Mouse (Mus musculus) neural tube, embryonic 14.5 days (tissue): ENCODE results near the gene Mydgf. TPM values are rescaled to one million over a fixed set of nuclear protein-coding genes. Genes with fewer than 3 reads are reported as not detected.

Experiments used
- ATAC-seq: fragments of 200-750 bp; cut with Nextera tagmentation; 2 replicates; pipeline ENCODE4 v1.8.0; 2017; ENCODE audit warnings: low read depth, mild to moderate bottlenecking, moderate TSS enrichment, moderate library complexity
- H3K27ac ChIP-seq: fragments of 300-500 bp; sonication (generic); 2 replicates; pipeline ENCODE4 v1.5.1; 2014; ENCODE audit warnings: low read depth, mild to moderate bottlenecking, control low read depth, low read length, moderate library complexity, mixed read lengths
- H3K27me3 ChIP-seq: fragments of 300-500 bp; sonication (generic); 2 replicates; pipeline ENCODE4 v1.6.1; 2014; ENCODE audit warnings: low read length; ENCODE audit not compliant: control insufficient read depth, insufficient read depth
- H3K36me3 ChIP-seq: fragments of 300-500 bp; sonication (generic); 2 replicates; pipeline ENCODE4 v1.6.1; 2014; ENCODE audit warnings: low read length, mixed read lengths; ENCODE audit not compliant: control insufficient read depth, insufficient read depth
- H3K4me1 ChIP-seq: fragments of 300-500 bp; sonication (generic); 2 replicates; pipeline ENCODE4 v1.6.1; 2014; ENCODE audit warnings: low read length; ENCODE audit not compliant: control insufficient read depth, insufficient read depth
- H3K4me2 ChIP-seq: fragments of 300-500 bp; sonication (generic); 2 replicates; pipeline ENCODE4 v1.6.1; 2014; ENCODE audit warnings: mild to moderate bottlenecking, low read depth, low read length, control low read depth
- H3K4me3 ChIP-seq: fragments of 300-500 bp; sonication (generic); 2 replicates; pipeline ENCODE4 v1.5.1; 2014; ENCODE audit warnings: low read depth, low read length, control low read depth, mixed read lengths
- H3K9ac ChIP-seq: fragments of 300-500 bp; sonication (generic); replicated peaks from 2 replicates; pipeline ENCODE4 v1.6.1; 2014; ENCODE audit warnings: low read depth, mild to moderate bottlenecking, control low read depth, low read length, mixed read lengths
- H3K9me3 ChIP-seq: fragments of 300-500 bp; sonication (generic); 2 replicates; pipeline ENCODE4 v1.6.1; 2016; ENCODE audit warnings: low read length; ENCODE audit not compliant: control insufficient read depth
- WGBS: fragments of 180-500 bp; shearing (Covaris S2); extraction: QIAGEN DNeasy Blood & Tissue Kit; methylation state at CpG from one replicate; pipeline ENCODE4 v1.1.7; 2014; 5-methylcytosine and 5-hydroxymethylcytosine counted together
- polyA plus RNA-seq: library from polyadenylated mRNA; unstranded; fragments of >200 nt; fragmentation: Nextera tagmentation; extraction: Ambion mirVana; gene quantifications from 2 replicates; pipeline ENCODE4 v1.2.1, GENCODE M21; 2014

Gene Mydgf
- polyA plus RNA-seq, 1 experiment from 2014 or later: 68.6 TPM

- Histone ChIP-seq H3K4me2 (no peak overlapping the region), H3K4me3 (no peak overlapping the region), H3K9ac (no peak overlapping the region), H3K27ac (no peak overlapping the region), H3K36me3 (peaks cover 76% of the 10 kb centered on the region), H3K4me1 (no peaks in the 10 kb centered on the region), H3K27me3 (no peaks in the 10 kb centered on the region), H3K9me3 (no peaks in the 10 kb centered on the region)
- ATAC-seq: no peak
- 78% methylated on average over 3 of the region's 3 CpGs for WGBS
Measured at GRCm38 (mm10) chr17:56201642-56202041, 17.9 kb upstream of the Mydgf start.

DNA sequence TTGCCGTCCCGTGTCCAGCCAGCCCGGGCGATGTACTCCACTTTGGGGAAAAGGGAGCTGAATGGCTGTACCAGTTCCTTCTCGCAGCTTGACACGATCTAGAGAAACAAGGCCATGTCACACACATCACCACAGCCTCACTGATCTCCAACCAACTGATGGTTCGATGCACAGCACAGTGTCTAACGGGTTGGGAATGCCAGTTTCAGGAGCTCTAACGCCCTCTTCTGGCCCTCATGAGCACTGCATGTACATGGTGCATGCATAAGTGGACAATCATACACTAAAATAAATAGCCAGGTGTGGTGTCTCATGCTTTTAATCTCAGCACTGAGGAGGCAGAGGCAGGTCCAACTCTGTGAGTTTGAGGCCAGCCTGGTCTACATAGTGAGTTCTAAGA, 16.9 kb upstream of the Mydgf start:
- 87% methylated on average over 9 of the region's 9 CpGs for WGBS

DNA sequence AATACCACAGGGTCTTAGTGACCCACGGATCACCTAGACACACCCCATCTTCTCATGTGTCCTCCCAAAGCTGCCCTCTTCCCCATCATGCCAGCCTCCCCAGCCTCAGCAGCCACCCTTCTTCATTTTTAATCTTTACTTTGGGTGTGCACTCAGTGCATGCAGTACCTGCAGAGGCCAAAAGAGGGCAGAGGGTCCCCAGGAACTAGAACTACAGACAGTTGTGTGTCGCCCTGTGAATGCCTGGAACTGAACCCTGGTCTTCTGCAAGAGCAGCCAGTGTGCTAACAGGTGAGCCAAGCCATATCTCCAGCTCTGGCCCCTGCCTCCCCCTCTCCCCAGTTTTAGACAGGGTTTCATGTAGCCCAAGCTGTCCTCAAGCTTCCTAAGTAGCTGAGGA, 13.1 kb upstream of the Mydgf start:
- 80% methylated on average over 2 of the region's 2 CpGs for WGBS
- peaks cover 55% of the 10 kb centered on the region for H3K36me3 ChIP-seq
- H3K27me3 ChIP-seq: no peaks in the 10 kb centered on the region
- H3K9ac ChIP-seq: no peak overlapping the region
- no peak overlapping the region for H3K4me2 ChIP-seq
- no peaks in the 10 kb centered on the region for H3K9me3 ChIP-seq
- H3K4me3 ChIP-seq: no peak overlapping the region
- ATAC-seq: no peak
- H3K4me1 ChIP-seq: no peaks in the 10 kb centered on the region
- H3K27ac ChIP-seq: no peak overlapping the region

More for the DNA sequence above, 16.9 kb upstream of the Mydgf start:
- no peak overlapping the region for H3K4me3 ChIP-seq
- peaks cover 69% of the 10 kb centered on the region for H3K36me3 ChIP-seq
- no peak for ATAC-seq
- H3K27ac ChIP-seq: no peak overlapping the region
- H3K4me2 ChIP-seq: no peak overlapping the region
- no peaks in the 10 kb centered on the region for H3K4me1 ChIP-seq
- H3K9me3 ChIP-seq: no peaks in the 10 kb centered on the region
- no peak overlapping the region for H3K9ac ChIP-seq
- H3K27me3 ChIP-seq: no peaks in the 10 kb centered on the region

- no peaks in the 10 kb centered on the region for H3K9me3 ChIP-seq
- no peak overlapping the region for H3K4me3 ChIP-seq
- no peak overlapping the region for H3K9ac ChIP-seq
- H3K36me3 ChIP-seq: peaks cover 57% of the 10 kb centered on the region
- H3K27ac ChIP-seq: no peak overlapping the region
- WGBS: 88% methylated on average over 13 of the region's 13 CpGs
- no peak overlapping the region for H3K4me2 ChIP-seq
- ATAC-seq: no peak
- H3K4me1 ChIP-seq: no peaks in the 10 kb centered on the region
- no peaks in the 10 kb centered on the region for H3K27me3 ChIP-seq
Measured at GRCm38 (mm10) chr17:56194765-56195164, 11.0 kb upstream of the Mydgf start.

- 94% methylated on average over 12 of the region's 12 CpGs for WGBS
- Histone ChIP-seq H3K4me2 (no peak overlapping the region), H3K4me3 (no peak overlapping the region), H3K36me3 (peaks cover 61% of the 10 kb centered on the region), H3K4me1 (no peaks in the 10 kb centered on the region), H3K9ac (no peak overlapping the region), H3K27me3 (no peaks in the 10 kb centered on the region), H3K27ac (no peak overlapping the region), H3K9me3 (no peaks in the 10 kb centered on the region)
- no peak for ATAC-seq
Measured at GRCm38 (mm10) chr17:56194357-56194756, 10.6 kb upstream of the Mydgf start.

- Histone ChIP-seq H3K27me3 (no peaks in the 10 kb centered on the region), H3K36me3 (peaks cover 57% of the 10 kb centered on the region), H3K4me1 (no peaks in the 10 kb centered on the region), H3K9ac (no peak overlapping the region), H3K27ac (no peak overlapping the region), H3K4me3 (no peak overlapping the region), H3K9me3 (no peaks in the 10 kb centered on the region), H3K4me2 (no peak overlapping the region)
- no peak for ATAC-seq
- 84% methylated on average over 6 of the region's 6 CpGs for WGBS
Measured at GRCm38 (mm10) chr17:56191266-56191665, 7.5 kb upstream of the Mydgf start.

DNA sequence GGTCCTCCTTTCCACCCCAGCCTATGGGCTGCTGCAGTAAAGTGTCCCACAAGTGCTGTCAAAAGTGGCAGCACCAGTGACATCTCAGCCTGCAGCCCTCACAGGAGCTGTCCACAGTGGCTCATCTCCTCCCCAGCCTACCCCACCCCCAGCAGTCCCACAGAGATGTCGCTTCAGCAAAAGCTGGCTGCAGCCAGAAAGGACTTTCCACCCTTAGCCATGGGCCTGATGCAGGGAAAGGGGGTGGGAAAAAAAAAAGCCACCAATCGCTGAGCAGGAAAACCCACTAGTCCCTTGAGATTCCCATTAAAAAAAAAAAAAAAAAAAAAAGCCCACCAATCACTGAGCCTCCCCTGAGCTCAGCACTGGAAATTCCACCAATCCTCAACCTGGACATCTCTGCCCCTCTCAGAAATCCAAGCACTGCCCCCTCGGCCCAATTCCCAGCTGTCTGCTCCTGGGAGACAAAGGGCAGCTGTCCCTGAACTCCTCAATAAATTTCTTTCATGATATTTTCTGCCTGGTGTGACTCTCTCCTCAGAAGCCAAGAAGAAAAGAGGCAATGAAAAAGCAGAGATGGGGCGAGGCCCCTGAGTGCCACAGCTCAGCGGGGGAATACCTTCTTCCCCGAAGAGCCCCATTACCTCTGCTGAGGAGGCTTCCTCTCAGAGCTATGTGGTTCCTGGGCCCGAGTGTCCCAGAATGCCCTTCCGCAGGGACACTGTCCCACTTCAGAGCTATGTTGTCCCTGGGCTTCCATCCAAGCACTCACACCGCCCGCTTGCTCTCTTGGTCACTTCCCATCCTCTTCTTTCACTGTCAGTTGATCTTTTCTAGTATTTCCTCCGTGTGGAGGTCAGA, 1.8 kb upstream of the Mydgf start:
- Histone ChIP-seq H3K27me3 (no peaks in the 10 kb centered on the region), H3K9ac (no peak overlapping the region), H3K36me3 (peaks cover 39% of the 10 kb centered on the region), H3K4me1 (peaks cover 7% of the 10 kb centered on the region), H3K4me2 (no peak overlapping the region), H3K9me3 (no peaks in the 10 kb centered on the region), H3K4me3 (no peak overlapping the region), H3K27ac (peak overlapping the region; percentile 62; the same call in 1 of the 2 replicates)
- 23% methylated on average over 11 of the region's 11 CpGs for WGBS
- ATAC-seq: peak; percentile 18; the same call in 1 of the 2 replicates

DNA sequence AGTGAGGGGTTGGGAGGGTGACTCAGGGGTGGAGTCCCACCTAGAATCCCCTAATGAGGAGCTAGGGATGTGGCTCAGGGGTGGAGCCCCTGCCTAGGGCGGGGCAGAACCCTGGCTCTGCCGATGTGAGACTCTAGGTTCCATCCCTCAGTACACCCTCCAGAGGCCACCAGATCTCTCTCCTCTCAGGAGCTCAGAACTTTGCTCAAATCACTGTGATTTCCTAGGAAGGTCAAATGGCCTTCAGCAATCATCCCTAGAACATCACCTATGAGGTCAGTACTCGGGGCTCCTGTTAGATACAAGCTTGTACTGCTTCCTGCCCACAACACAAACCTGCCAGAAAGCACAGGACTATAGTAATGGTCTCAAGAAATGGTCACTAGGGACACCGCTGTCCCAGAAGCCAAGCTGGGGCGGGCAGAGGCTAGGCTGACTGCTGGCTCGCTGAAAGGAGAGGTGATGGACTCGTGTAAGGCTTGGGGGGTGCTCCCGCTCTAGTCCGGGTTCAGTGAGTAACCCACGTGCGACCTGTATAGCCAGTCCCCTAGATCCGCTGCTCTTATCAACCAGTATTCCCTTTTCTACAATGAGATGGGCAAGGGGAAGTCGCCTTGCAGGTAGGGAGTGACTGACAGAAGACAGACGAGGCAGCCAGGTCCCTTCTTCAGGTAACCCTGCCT, 604 bp downstream of the Mydgf start:
- WGBS: 3% methylated on average over 14 of the region's 14 CpGs
- Histone ChIP-seq H3K4me2 (peak overlapping the region; percentile 96), H3K4me3 (peak overlapping the region; percentile 82), H3K27ac (peak overlapping the region; percentile 60), H3K27me3 (no peaks in the 10 kb centered on the region), H3K9ac (peak overlapping the region; percentile 74), H3K9me3 (no peaks in the 10 kb centered on the region), H3K4me1 (peaks cover 7% of the 10 kb centered on the region), H3K36me3 (peaks cover 30% of the 10 kb centered on the region; the same call in 1 of the 2 replicates)
- ATAC-seq: no peak; the same call in 1 of the 2 replicates

- peaks cover 33% of the 10 kb centered on the region for H3K36me3 ChIP-seq
- H3K4me2 ChIP-seq: no peak overlapping the region
- no peaks in the 10 kb centered on the region for H3K27me3 ChIP-seq
- H3K4me3 ChIP-seq: no peak overlapping the region
- ATAC-seq: no peak
- H3K27ac ChIP-seq: no peak overlapping the region
- 100% methylated on average over 3 of the region's 3 CpGs for WGBS
- H3K9me3 ChIP-seq: no peaks in the 10 kb centered on the region
- H3K9ac ChIP-seq: no peak overlapping the region
- no peaks in the 10 kb centered on the region for H3K4me1 ChIP-seq
Measured at GRCm38 (mm10) chr17:56175416-56175815, 8.3 kb downstream of the Mydgf start.
